Mouse (Mus musculus) liver, postnatal 0 days (tissue): ENCODE results near the gene Mroh2a.

Source experiments
- CTCF ChIP-seq: sonication (generic); IDR thresholded peaks from 2 replicates; pipeline ENCODE4 v1.5.1; 2016; ENCODE audit warnings: antibody characterized with exemption, low read depth
- EP300 ChIP-seq: IDR thresholded peaks from 2 replicates; pipeline ENCODE4 v1.6.1; 2016; ENCODE audit warnings: antibody characterized with exemption, low read depth, mild to moderate bottlenecking

DNA sequence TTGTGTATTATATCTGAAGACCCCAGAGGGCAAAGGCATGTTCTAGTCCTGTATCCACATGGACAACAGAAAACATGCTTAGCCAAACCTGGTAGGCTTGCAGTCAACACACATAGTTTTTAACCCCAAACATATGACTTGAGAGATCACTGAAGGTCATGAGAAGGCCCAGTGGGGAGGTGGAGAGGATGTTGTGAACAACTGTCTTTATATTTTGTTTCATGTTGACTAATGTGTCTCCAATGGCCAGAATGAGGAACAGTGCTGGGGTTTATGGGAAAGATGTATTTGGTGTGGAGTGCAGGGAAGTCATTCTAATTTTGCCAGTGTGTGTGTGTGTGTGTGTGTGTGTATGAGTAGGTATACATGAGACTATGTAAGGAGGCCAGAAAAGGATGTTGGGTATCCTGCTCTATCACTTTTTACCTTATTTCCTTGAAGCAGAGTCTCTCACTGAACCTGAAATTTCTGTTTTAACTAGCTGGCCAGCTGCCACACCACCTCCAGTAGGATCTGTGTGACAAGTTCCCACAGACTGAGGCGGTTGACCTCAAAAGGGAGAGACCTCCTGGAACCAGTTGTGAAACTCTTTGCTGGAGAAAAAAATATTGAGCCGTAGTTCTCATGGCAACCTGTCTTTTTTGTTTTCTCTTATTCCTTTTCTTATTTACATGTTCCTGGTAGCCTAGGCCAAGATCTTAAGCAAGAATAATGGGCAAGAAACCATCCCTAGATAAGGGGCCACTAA lies 2.6 kb upstream of the Mroh2a start:
- TF ChIP-seq CTCF (no peak), EP300 (no peak)
